Mouse (Mus musculus) C2C12 (cell line): Measurements from ENCODE around the gene Isca2. TPM values are rescaled to one million over a fixed set of nuclear protein-coding genes. Genes with fewer than 3 reads are reported as not detected.

ENCODE experiments used
- H3K27me3 ChIP-seq: one replicate; pipeline ENCODE4 v1.6.1; 2011; ENCODE audit not compliant: control insufficient read depth, insufficient read depth, insufficient read length
- H3K36me3 ChIP-seq: one replicate; pipeline ENCODE4 v1.6.1; 2011; ENCODE audit not compliant: control insufficient read depth, insufficient read depth
- H3K4me3 ChIP-seq: one replicate; pipeline ENCODE4 v1.5.1; 2011; ENCODE audit warnings: mild to moderate bottlenecking, control low read depth; ENCODE audit not compliant: poor library complexity, insufficient read depth, severe bottlenecking
- H3K79me2 ChIP-seq: one replicate; pipeline ENCODE4 v1.6.1; 2011; ENCODE audit not compliant: control insufficient read depth, insufficient read depth
- H3K79me3 ChIP-seq: one replicate; pipeline ENCODE4 v1.6.1; 2011; ENCODE audit warnings: low read depth, control low read depth
- H3ac ChIP-seq: one replicate; pipeline ENCODE3; 2011; ENCODE audit warnings: low read depth; ENCODE audit not compliant: control insufficient read depth, insufficient read length
- CEBPB ChIP-seq: IDR thresholded peaks from one replicate; pipeline ENCODE4 v1.6.1; 2011; ENCODE audit warnings: low read depth, mild to moderate bottlenecking, control low read depth, moderate library complexity
- CTCF ChIP-seq: IDR thresholded peaks from one replicate; pipeline ENCODE4 v1.5.1; 2011; ENCODE audit not compliant: control insufficient read depth, insufficient read depth, insufficient read length
- FOSL1 ChIP-seq: IDR thresholded peaks from one replicate; pipeline ENCODE4 v1.8.0; 2011; ENCODE audit warnings: mild to moderate bottlenecking, low read length; ENCODE audit not compliant: poor library complexity, insufficient read depth, severe bottlenecking
- MAX ChIP-seq: IDR thresholded peaks from one replicate; pipeline ENCODE4 v1.6.1; 2011; ENCODE audit warnings: mild to moderate bottlenecking, control low read depth
- MYOD1 ChIP-seq: IDR thresholded peaks from one replicate; pipeline ENCODE4 v1.6.1; 2011; ENCODE audit warnings: low read depth; ENCODE audit not compliant: control insufficient read depth, insufficient read length
- MYOG ChIP-seq: IDR thresholded peaks from one replicate; pipeline ENCODE4 v1.6.1; 2011; ENCODE audit not compliant: control insufficient read depth, insufficient read length; ENCODE audit errors: extremely low read depth
- USF1 ChIP-seq: IDR thresholded peaks from one replicate; pipeline ENCODE4 v1.6.1; 2011; ENCODE audit warnings: low read depth, mild to moderate bottlenecking, control low read depth, moderate library complexity
- polyA plus RNA-seq: library from polyadenylated mRNA; unstranded; fragments of >200 nt; fragmentation: generic; extraction: Trizol; gene quantifications from one replicate; pipeline ENCODE4 v1.2.1, GENCODE M21; 2012; ENCODE audit warnings: missing spikeins

Gene Isca2
- polyA plus RNA-seq, 1 experiment, result 44.1 TPM

GRCm38 (mm10) chr12:84743496-84743895 lies 29.6 kb upstream of the Isca2 start:
- TF ChIP-seq FOSL1, result no peak
- Histone ChIP-seq H3K36me3 (no peaks in the 10 kb centered on the region), H3K27me3 (no peaks in the 10 kb centered on the region), H3ac (no peak overlapping the region), H3K79me2 (no peaks in the 10 kb centered on the region), H3K4me3 (no peak overlapping the region), H3K79me3 (no peaks in the 10 kb centered on the region)

GRCm38 (mm10) chr12:84745700-84746099 lies 27.4 kb upstream of the Isca2 start:
- no peaks in the 10 kb centered on the region for H3K27me3 ChIP-seq
- H3K79me3 ChIP-seq, result no peaks in the 10 kb centered on the region
- TF ChIP-seq MYOG (no peak), MYOD1 (no peak), CEBPB (no peak), MAX (no peak), FOSL1 (no peak), USF1 (no peak), CTCF (no peak)
- no peak overlapping the region for H3K4me3 ChIP-seq
- H3K36me3 ChIP-seq, result no peaks in the 10 kb centered on the region
- H3ac ChIP-seq, result no peak overlapping the region
- no peaks in the 10 kb centered on the region for H3K79me2 ChIP-seq

GRCm38 (mm10) chr12:84748134-84748533 lies 24.9 kb upstream of the Isca2 start:
- Histone ChIP-seq H3K27me3 (no peaks in the 10 kb centered on the region), H3K36me3 (no peaks in the 10 kb centered on the region)
- TF ChIP-seq MYOD1 (no peak), MAX (no peak), FOSL1 (no peak), CEBPB (no peak), USF1 (no peak), MYOG (no peak), CTCF (no peak)

GRCm38 (mm10) chr12:84750661-84751060 lies 22.4 kb upstream of the Isca2 start:
- Histone ChIP-seq H3K36me3 (peaks cover 3% of the 10 kb centered on the region), H3K79me2 (no peaks in the 10 kb centered on the region), H3K27me3 (no peaks in the 10 kb centered on the region), H3K4me3 (no peak overlapping the region), H3K79me3 (no peaks in the 10 kb centered on the region), H3ac (no peak overlapping the region)
- TF ChIP-seq USF1, result no peak
- TF ChIP-seq CEBPB, result no peak
- peak; percentile 63 for TF ChIP-seq FOSL1
- peak; percentile 78 for TF ChIP-seq MAX
- peak; percentile 100 for TF ChIP-seq MYOD1
- TF ChIP-seq CTCF, result no peak
- TF ChIP-seq MYOG, result no peak

More at GRCm38 (mm10) chr12:84748134-84748533, 24.9 kb upstream of the Isca2 start:
- Histone ChIP-seq H3K79me2 (no peaks in the 10 kb centered on the region), H3ac (no peak overlapping the region), H3K79me3 (no peaks in the 10 kb centered on the region), H3K4me3 (no peak overlapping the region)

- no peaks in the 10 kb centered on the region for H3K27me3 ChIP-seq
- peak; percentile 20 for TF ChIP-seq USF1
- peak; percentile 69 for TF ChIP-seq CEBPB
- TF ChIP-seq FOSL1, result no peak
- TF ChIP-seq MYOD1, result peak; percentile 73
- peak; percentile 22 for TF ChIP-seq MAX
- H3K79me3 ChIP-seq, result no peaks in the 10 kb centered on the region
- H3K36me3 ChIP-seq, result peaks cover 20% of the 10 kb centered on the region
- no peaks in the 10 kb centered on the region for H3K79me2 ChIP-seq
- H3K4me3 ChIP-seq, result no peak overlapping the region
- H3ac ChIP-seq, result peak overlapping the region; percentile 22
Measured at GRCm38 (mm10) chr12:84752131-84752977, 20.7 kb upstream of the Isca2 start.
